Mouse (Mus musculus): Measurements from ENCODE around the gene Chad. TPM values are rescaled to one million over a fixed set of nuclear protein-coding genes. Genes with fewer than 3 reads are reported as not detected.

Chad gene
- polyA plus RNA-seq, 1 experiment from 2014 or later: 0.49 TPM

Other genes starting within 250 kb of the Chad start
- gene Luc7l3, start 243.1 kb upstream of the Chad start, polyA plus RNA-seq (2014; fragmentation: Nextera tagmentation; extraction: Ambion mirVana): 118 and 125 TPM in 2 replicates
- 16.3 and 21.7 TPM in 2 replicates for gene Ankrd40, start 237.0 kb upstream of the Chad start, polyA plus RNA-seq (2014; fragmentation: Nextera tagmentation; extraction: Ambion mirVana)
- gene Abcc3, start 172.1 kb upstream of the Chad start, polyA plus RNA-seq (2014; fragmentation: Nextera tagmentation; extraction: Ambion mirVana): 0.57 and 0.94 TPM in 2 replicates
- gene Cacna1g, start 90.8 kb upstream of the Chad start, polyA plus RNA-seq (2014; fragmentation: Nextera tagmentation; extraction: Ambion mirVana): 10.9 and 19.3 TPM in 2 replicates
- not detected in 2 replicates for gene Spata20, start 78.9 kb upstream of the Chad start, polyA plus RNA-seq (2014; fragmentation: Nextera tagmentation; extraction: Ambion mirVana)
- 0.80 and 1.3 TPM in 2 replicates for gene Epn3, start 65.1 kb upstream of the Chad start, polyA plus RNA-seq (2014; fragmentation: Nextera tagmentation; extraction: Ambion mirVana)
- gene Mycbpap, start 43.3 kb upstream of the Chad start, polyA plus RNA-seq (2014; fragmentation: Nextera tagmentation; extraction: Ambion mirVana): 2.1 and 3.3 TPM in 2 replicates
- gene Rsad1, start 15.8 kb upstream of the Chad start, polyA plus RNA-seq (2014; fragmentation: Nextera tagmentation; extraction: Ambion mirVana): 3.4 TPM in 2 replicates
- gene Acsf2, start 36.8 kb downstream of the Chad start, polyA plus RNA-seq (2014; fragmentation: Nextera tagmentation; extraction: Ambion mirVana): 4.9 and 5.2 TPM in 2 replicates
- gene Lrrc59, start 64.7 kb downstream of the Chad start, polyA plus RNA-seq (2014; fragmentation: Nextera tagmentation; extraction: Ambion mirVana): 169 and 183 TPM in 2 replicates
- gene Mrpl27, start 88.7 kb downstream of the Chad start, polyA plus RNA-seq (2014; fragmentation: Nextera tagmentation; extraction: Ambion mirVana): 130 and 139 TPM in 2 replicates
- gene Eme1, start 88.9 kb downstream of the Chad start, polyA plus RNA-seq (2014; fragmentation: Nextera tagmentation; extraction: Ambion mirVana): 33.9 and 37.4 TPM in 2 replicates
- 8.9 and 9.6 TPM in 2 replicates for gene Xylt2, start 112.5 kb downstream of the Chad start, polyA plus RNA-seq (2014; fragmentation: Nextera tagmentation; extraction: Ambion mirVana)
- 0.11 and 0.12 TPM in 2 replicates for gene Gm11541, start 139.5 kb downstream of the Chad start, polyA plus RNA-seq (2014; fragmentation: Nextera tagmentation; extraction: Ambion mirVana)
- 0.17 and 0.19 TPM in 2 replicates for gene Cdc34b, start 176.7 kb downstream of the Chad start, polyA plus RNA-seq (2014; fragmentation: Nextera tagmentation; extraction: Ambion mirVana)
- gene Tmem92, start 217.7 kb downstream of the Chad start, polyA plus RNA-seq (2014; fragmentation: Nextera tagmentation; extraction: Ambion mirVana): not detected in 2 replicates